Mouse (Mus musculus): Measurements from ENCODE around the gene Rrp1. TPM values are rescaled to one million over a fixed set of nuclear protein-coding genes. Genes with fewer than 3 reads are reported as not detected.

Rrp1 gene
- polyA plus RNA-seq (2012; rRNA removed) = 349 and 360 TPM in 2 replicates

GRCm38 (mm10) chr10:78412319-78413151 is at the start of gene Rrp1:
Rrp1 (minus strand) TSS chr10:78413043.
- peak within 1 kb of the TSS; percentile 95 for H3K4me3 ChIP-seq (ENCODE audit: control insufficient read depth, low read depth, low read length)
- H3K27ac ChIP-seq (ENCODE audit: control insufficient read depth, insufficient read depth, low read depth, low read length) = peak within 1 kb of the TSS; percentile 81
- H3K27me3 ChIP-seq (ENCODE audit: control insufficient read depth, insufficient read depth, low read length) = no peaks in the 10 kb centered on the region
- peaks cover 14% of the 10 kb centered on the region for H3K4me1 ChIP-seq (ENCODE audit: control insufficient read depth, insufficient read depth, low read length)
- peak; percentile 96 for TF ChIP-seq POLR2A (IDR thresholded peaks at IDR 0.05; ENCODE audit: control insufficient read depth, low read depth, low read length)
- TF ChIP-seq CTCF (IDR thresholded peaks at IDR 0.05; ENCODE audit: control insufficient read depth, insufficient read depth, insufficient replicate concordance, low read depth, low read length) = peak; percentile 100
- peaks cover 1% of the 10 kb centered on the region for H3K36me3 ChIP-seq (ENCODE audit: control insufficient read depth, insufficient read depth, low read length)

GRCm38 (mm10) chr10:78461767-78462166 is 48.9 kb upstream of the Rrp1 start:
- H3K27me3 ChIP-seq (ENCODE audit: control insufficient read depth, insufficient read depth, low read length) = no peaks in the 10 kb centered on the region
- H3K4me1 ChIP-seq (ENCODE audit: control insufficient read depth, insufficient read depth, low read length) = peaks cover 18% of the 10 kb centered on the region
- H3K27ac ChIP-seq (ENCODE audit: control insufficient read depth, insufficient read depth, low read depth, low read length) = no peak overlapping the region
- TF ChIP-seq POLR2A (IDR thresholded peaks at IDR 0.05; ENCODE audit: control insufficient read depth, low read depth, low read length) (no peak), CTCF (IDR thresholded peaks at IDR 0.05; ENCODE audit: control insufficient read depth, insufficient read depth, insufficient replicate concordance, low read depth, low read length) (peak; percentile 24; the same call in 1 of the 2 replicates)
- no peaks in the 10 kb centered on the region for H3K36me3 ChIP-seq (ENCODE audit: control insufficient read depth, insufficient read depth, low read length)
- no peak overlapping the region for H3K4me3 ChIP-seq (ENCODE audit: control insufficient read depth, low read depth, low read length)

- H3K36me3 ChIP-seq (ENCODE audit: control insufficient read depth, insufficient read depth, low read length) = no peaks in the 10 kb centered on the region
- no peak overlapping the region for H3K27ac ChIP-seq (ENCODE audit: control insufficient read depth, insufficient read depth, low read depth, low read length)
- peaks cover 17% of the 10 kb centered on the region for H3K4me1 ChIP-seq (ENCODE audit: control insufficient read depth, insufficient read depth, low read length)
- no peak for TF ChIP-seq CTCF (IDR thresholded peaks at IDR 0.05; ENCODE audit: control insufficient read depth, insufficient read depth, insufficient replicate concordance, low read depth, low read length)
- no peak for TF ChIP-seq POLR2A (IDR thresholded peaks at IDR 0.05; ENCODE audit: control insufficient read depth, low read depth, low read length)
- no peak overlapping the region for H3K4me3 ChIP-seq (ENCODE audit: control insufficient read depth, low read depth, low read length)
- no peaks in the 10 kb centered on the region for H3K27me3 ChIP-seq (ENCODE audit: control insufficient read depth, insufficient read depth, low read length)
Measured at GRCm38 (mm10) chr10:78460463-78460862, 47.6 kb upstream of the Rrp1 start.

GRCm38 (mm10) chr10:78458348-78459111 is 45.7 kb upstream of the Rrp1 start:
- Histone ChIP-seq H3K27ac (ENCODE audit: control insufficient read depth, insufficient read depth, low read depth, low read length) (no peak overlapping the region; the same call in 1 of the 2 replicates), H3K27me3 (ENCODE audit: control insufficient read depth, insufficient read depth, low read length) (no peaks in the 10 kb centered on the region), H3K4me1 (ENCODE audit: control insufficient read depth, insufficient read depth, low read length) (no peaks in the 10 kb centered on the region; the same call in 1 of the 2 replicates), H3K36me3 (ENCODE audit: control insufficient read depth, insufficient read depth, low read length) (no peaks in the 10 kb centered on the region), H3K4me3 (ENCODE audit: control insufficient read depth, low read depth, low read length) (no peak overlapping the region)
- TF ChIP-seq POLR2A (IDR thresholded peaks at IDR 0.05; ENCODE audit: control insufficient read depth, low read depth, low read length) = no peak
- TF ChIP-seq CTCF (IDR thresholded peaks at IDR 0.05; ENCODE audit: control insufficient read depth, insufficient read depth, insufficient replicate concordance, low read depth, low read length) = no peak

GRCm38 (mm10) chr10:78457495-78458347 is 44.9 kb upstream of the Rrp1 start:
- H3K4me3 ChIP-seq (ENCODE audit: control insufficient read depth, low read depth, low read length) = no peak overlapping the region
- TF ChIP-seq POLR2A (IDR thresholded peaks at IDR 0.05; ENCODE audit: control insufficient read depth, low read depth, low read length) = no peak
- TF ChIP-seq CTCF (IDR thresholded peaks at IDR 0.05; ENCODE audit: control insufficient read depth, insufficient read depth, insufficient replicate concordance, low read depth, low read length) = no peak
- H3K36me3 ChIP-seq (ENCODE audit: control insufficient read depth, insufficient read depth, low read length) = no peaks in the 10 kb centered on the region
- no peaks in the 10 kb centered on the region; the same call in 1 of the 2 replicates for H3K4me1 ChIP-seq (ENCODE audit: control insufficient read depth, insufficient read depth, low read length)
- H3K27me3 ChIP-seq (ENCODE audit: control insufficient read depth, insufficient read depth, low read length) = no peaks in the 10 kb centered on the region
- 0 out of 2 replicates have a peak overlapping the region, but pooled peaks have one; percentile 29 for H3K27ac ChIP-seq (ENCODE audit: control insufficient read depth, insufficient read depth, low read depth, low read length)

- Histone ChIP-seq H3K27ac (ENCODE audit: control insufficient read depth, insufficient read depth, low read depth, low read length) (no peak overlapping the region), H3K36me3 (ENCODE audit: control insufficient read depth, insufficient read depth, low read length) (no peaks in the 10 kb centered on the region), H3K4me1 (ENCODE audit: control insufficient read depth, insufficient read depth, low read length) (no peaks in the 10 kb centered on the region; the same call in 1 of the 2 replicates), H3K4me3 (ENCODE audit: control insufficient read depth, low read depth, low read length) (no peak overlapping the region), H3K27me3 (ENCODE audit: control insufficient read depth, insufficient read depth, low read length) (no peaks in the 10 kb centered on the region)
- no peak for TF ChIP-seq CTCF (IDR thresholded peaks at IDR 0.05; ENCODE audit: control insufficient read depth, insufficient read depth, insufficient replicate concordance, low read depth, low read length)
- TF ChIP-seq POLR2A (IDR thresholded peaks at IDR 0.05; ENCODE audit: control insufficient read depth, low read depth, low read length) = no peak
Measured at GRCm38 (mm10) chr10:78456696-78457095, 43.9 kb upstream of the Rrp1 start.

Measured in testis, adult 2 months (tissue).